Mouse (Mus musculus): ENCODE measurements around the gene Cd47. TPM values are rescaled to one million over a fixed set of nuclear protein-coding genes. Genes with fewer than 3 reads are reported as not detected.

Gene Cd47
- total RNA-seq (2021), result 100 to 1,000 TPM; 215 to 235 TPM
- long read RNA-seq, experiment 1, full-length matches to known transcripts, result 246 of 311 reads
- long read RNA-seq, experiment 1, partial matches to known transcripts, result 13 of 311 reads
- long read RNA-seq, experiment 1, other reads (novel, unspliced or antisense), result 52 of 311 reads
- long read RNA-seq, experiment 2, full-length matches to known transcripts, result 187 of 225 reads
- long read RNA-seq, experiment 2, partial matches to known transcripts, result 11 of 225 reads
- long read RNA-seq, experiment 2, other reads (novel, unspliced or antisense), result 27 of 225 reads

- no peak for DNase-seq (ENCODE audit: low spot score in 2 of 2)
Observed at GRCm38 (mm10) chr16:49799597-49800561, at the start of gene Cd47. Gene Cd47 (plus strand): TSS chr16:49800533.

DNA sequence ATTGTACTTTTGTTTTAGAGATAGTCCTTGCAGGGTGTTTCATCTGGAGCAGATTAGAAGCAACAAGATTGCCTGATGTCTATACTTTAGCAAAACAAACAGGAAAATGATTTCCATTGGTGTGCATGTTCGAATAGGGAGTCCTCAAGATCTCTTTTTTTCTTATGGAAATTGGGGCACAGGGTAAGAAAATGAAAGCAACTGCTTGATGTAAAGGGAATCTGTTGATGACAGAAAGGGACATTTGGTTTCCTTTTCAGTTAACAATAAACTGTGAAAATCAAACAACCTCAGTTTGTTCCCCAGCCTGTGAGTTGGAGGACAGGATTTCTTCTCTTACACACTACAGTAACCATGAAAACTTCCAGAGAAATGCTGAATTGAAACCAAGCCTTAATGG, 47.4 kb upstream of the Cd47 start:
- DNase-seq (ENCODE audit: low spot score in 2 of 2), result no peak

DNA sequence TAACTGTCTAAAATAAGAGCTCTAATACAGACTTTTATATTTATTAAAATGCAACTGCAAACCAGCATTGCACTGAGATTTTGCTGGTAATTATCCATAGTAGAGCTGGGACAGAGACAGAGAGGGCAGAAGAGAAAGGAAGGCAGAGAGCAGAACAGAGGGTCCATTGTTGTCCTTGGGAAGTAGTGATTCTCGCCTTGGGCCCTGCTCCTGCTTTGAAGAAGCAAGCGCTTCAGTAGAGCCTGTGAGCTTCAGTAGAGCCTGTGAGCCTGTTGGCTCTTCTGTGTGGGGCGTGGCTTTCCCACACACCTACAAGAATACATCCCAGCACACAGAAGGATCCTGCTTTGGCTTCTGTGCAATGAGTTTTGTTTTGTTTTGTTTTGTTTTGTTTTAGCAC, 47.0 kb upstream of the Cd47 start:
- DNase-seq (ENCODE audit: low spot score in 2 of 2), result no peak

DNA sequence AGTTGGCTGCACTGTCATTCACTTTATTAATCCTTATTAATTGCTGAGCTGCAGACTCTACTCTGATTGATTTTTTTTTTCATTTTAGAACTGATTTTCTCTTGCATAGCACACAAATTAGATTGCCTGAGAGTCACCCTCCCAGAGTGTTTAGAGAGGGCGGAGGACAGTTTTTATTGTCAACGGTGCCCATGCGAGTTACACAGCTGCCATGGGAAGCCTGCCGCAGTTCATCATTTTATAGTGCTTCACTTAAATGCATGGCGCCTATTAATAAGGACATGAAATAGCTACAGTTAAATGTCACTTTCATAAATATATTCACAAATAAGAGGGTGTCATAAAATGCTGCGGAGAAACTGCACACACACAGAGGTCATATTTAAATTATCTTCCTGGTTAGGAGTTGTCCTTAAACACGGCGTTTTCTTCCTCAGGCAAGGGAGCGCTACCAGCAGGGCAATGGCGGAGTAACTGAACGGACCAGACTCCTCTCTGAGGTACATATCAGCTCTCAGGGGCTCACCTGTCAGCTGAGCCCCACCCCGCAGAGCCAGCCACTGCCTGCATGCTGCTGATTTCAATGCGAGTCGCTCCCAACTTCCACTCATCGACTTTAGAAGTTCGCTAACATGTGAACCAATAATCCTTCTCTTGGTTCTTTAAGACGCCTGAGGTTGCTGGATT, 39.7 kb upstream of the Cd47 start:
- no peak for DNase-seq (ENCODE audit: low spot score in 2 of 2)

DNA sequence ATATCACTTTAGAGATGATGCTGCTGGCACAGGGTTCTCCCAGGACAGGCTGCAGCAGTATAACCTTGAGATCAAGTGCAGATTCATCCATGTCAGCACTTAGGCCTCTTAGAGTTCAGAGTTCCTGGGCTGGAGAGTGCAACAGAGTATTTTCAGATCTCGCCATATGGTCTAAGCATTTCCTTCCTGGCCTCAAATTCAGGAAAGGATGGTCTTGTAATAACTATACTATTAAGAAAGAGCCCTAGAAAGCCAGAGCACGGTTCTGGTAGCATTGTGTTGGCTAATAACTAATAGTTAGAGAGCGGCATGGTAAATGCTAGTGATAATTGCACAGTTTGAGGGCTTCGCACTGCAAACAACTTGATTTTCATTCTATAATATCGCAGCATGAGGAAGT, 38.4 kb upstream of the Cd47 start:
- DNase-seq (ENCODE audit: low spot score in 2 of 2), result no peak

DNA sequence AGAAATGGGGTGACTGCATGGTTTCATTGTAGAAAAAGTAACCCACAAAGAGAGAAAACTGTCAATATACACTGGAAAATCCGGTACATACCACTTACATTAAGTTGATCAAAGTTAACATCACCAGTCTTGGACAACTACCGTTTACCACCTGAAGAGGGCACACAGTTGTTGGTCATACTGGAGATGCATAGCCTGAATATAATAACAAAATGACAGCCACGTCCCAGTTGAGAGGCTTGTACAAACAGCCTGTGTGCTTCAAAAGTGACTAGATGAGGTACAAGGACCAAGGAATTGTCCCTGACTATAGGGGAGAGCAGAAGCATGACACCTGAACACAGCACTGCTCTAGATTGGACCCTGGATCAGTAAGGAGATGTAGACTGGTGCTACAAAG, 34.0 kb upstream of the Cd47 start:
- DNase-seq (ENCODE audit: low spot score in 2 of 2), result no peak

- no peak for DNase-seq (ENCODE audit: low spot score in 2 of 2)
Observed at GRCm38 (mm10) chr16:49768491-49769031, 31.8 kb upstream of the Cd47 start.

- DNase-seq (ENCODE audit: low spot score in 2 of 2), result no peak
Observed at GRCm38 (mm10) chr16:49769831-49770261, 30.5 kb upstream of the Cd47 start.

GRCm38 (mm10) chr16:49770320-49771189, 29.8 kb upstream of the Cd47 start:
- no peak for DNase-seq (ENCODE audit: low spot score in 2 of 2)

DNA sequence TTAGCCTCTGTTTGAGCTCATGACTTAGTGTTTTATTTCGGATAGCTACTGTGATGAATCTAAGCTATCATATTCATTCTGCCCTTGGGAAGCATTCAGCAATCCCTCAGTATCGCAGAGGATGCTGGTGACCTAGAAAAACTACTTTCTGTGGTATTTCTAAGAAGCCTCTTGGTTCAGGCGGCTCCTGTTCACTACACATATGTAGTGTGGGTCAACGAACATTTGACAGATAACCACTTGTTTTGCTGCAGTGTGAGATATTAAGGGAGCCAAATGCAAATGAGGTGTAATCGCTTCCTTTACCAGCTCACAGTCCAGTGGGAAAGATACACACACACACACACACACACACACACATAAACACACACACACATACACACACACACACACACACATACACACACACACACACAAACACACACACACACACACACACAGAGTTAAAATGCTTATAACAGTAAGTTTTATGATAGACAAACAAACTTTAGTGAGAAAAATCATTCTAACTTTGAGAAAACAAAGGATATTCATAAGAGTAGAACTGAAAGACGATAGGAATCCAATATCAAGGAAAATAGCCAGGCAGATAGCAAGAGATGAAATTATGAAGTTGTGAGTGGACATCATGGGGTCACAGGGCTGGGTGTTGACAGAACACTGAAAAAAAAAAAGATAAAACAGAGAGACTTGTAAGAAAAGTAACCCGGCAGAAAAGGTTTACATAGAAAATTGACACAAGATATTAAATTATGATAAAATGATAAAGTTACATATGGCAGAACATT, 28.5 kb upstream of the Cd47 start:
- DNase-seq (ENCODE audit: low spot score in 2 of 2), result no peak

DNA sequence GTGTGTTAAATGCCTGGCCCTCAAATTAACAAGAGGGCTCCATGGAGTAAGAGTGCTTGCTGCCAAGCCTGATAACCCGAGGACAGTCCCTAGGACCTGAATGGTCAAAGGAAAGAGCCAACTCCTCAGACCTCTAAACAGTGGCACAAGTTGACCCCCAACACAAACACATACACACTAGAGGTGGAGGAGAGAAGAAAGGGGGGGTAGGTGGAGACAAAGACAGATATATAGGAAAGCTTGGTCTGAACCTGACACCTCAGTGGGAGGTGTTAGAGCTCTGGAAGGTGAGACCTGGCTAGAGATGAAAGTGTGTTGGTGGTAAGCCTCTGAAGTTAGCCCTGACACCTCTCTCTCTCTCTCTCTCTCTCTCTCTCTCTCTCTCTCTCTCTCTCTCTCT, 27.8 kb upstream of the Cd47 start:
- no peak for DNase-seq (ENCODE audit: low spot score in 2 of 2)

GRCm38 (mm10) chr16:49773068-49773467, 27.3 kb upstream of the Cd47 start:
- DNase-seq (ENCODE audit: low spot score in 2 of 2), result no peak

DNA sequence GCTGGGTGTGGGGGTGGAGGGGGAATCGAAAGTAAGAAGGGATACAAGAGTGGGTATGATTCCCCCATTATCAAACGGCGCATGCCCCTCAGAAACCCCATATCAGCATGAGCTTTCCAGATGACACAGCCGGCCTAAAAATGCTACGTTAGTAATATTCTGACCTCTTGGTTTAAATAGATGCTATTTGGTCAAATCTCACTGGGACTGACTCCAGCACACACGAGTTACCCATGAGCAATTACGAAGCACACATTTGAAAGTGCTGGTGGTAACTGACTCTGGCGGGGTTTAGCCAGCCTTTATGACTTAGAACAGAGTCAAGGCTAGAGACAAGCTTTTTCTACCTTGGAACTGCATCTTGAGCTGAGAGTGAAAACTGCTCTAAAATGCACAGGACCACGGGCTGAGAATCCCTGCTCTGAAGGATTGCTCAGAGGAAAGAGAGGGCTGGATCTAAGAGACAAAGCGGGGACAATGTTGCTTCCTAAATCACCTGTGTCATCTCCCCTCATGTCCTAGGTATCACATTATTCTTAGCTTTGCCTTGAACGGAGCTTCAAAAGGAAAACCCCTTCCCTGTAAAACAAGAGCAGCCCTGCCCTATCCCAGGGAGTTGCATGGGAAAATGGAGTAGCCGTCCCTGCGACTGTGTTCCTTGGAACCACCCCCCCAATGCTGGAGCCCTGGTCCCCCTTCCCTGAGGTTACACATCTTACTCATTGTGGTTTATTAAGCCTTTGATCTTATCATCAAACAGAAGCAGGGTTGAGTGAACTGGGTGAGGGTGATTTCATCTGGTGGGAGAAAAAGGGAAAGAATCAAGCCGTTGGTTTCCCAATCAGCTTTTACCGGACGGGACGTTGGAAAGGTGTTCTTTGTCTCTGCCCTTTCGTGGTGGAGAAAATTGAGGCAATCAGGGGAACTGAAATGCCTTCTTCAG, 26.0 kb upstream of the Cd47 start:
- DNase-seq (ENCODE audit: low spot score in 2 of 2), result no peak

GRCm38 (mm10) chr16:49775002-49775966, 25.0 kb upstream of the Cd47 start:
- DNase-seq (ENCODE audit: low spot score in 2 of 2), result no peak

- no peak for DNase-seq (ENCODE audit: low spot score in 2 of 2)
Observed at GRCm38 (mm10) chr16:49776981-49777380, 23.4 kb upstream of the Cd47 start.

GRCm38 (mm10) chr16:49781556-49782156, 18.7 kb upstream of the Cd47 start:
- DNase-seq (ENCODE audit: low spot score in 2 of 2), result no peak

- no peak for DNase-seq (ENCODE audit: low spot score in 2 of 2)
Observed at GRCm38 (mm10) chr16:49783369-49783768, 17.0 kb upstream of the Cd47 start.

Data from left cerebral cortex, adult 18-20 months (tissue).